Mouse (Mus musculus): Measurements from ENCODE around the gene Thrsp.

GRCm38 (mm10) chr7:97427296-97427695 lies 9.8 kb upstream of the Thrsp start:
- TF ChIP-seq CTCF (conservative IDR thresholded peaks at IDR 0.05; ENCODE audit: low read length), result no peak
- TF ChIP-seq NANOG (IDR thresholded peaks at IDR 0.05; ENCODE audit: borderline replicate concordance, low read length), result no peak
- TF ChIP-seq POU5F1 (IDR thresholded peaks at IDR 0.05; ENCODE audit: borderline replicate concordance, low read length), result no peak

All from E14TG2a.4 (cell line).